Mouse (Mus musculus) T-cell, adult 2 months (primary cell): Measurements from ENCODE around the gene Hps4.
"Not testable (repeated sequence)": the region's sequence is repeated elsewhere in the genome, so short reads cannot be mapped to it uniquely, and the experiment has no call there.

Source experiments
- DNase-seq: peaks from one replicate; pipeline ENCODE4 v3.0.0; 2022; ENCODE audit warnings: low spot score

The Hps4 gene

DNA sequence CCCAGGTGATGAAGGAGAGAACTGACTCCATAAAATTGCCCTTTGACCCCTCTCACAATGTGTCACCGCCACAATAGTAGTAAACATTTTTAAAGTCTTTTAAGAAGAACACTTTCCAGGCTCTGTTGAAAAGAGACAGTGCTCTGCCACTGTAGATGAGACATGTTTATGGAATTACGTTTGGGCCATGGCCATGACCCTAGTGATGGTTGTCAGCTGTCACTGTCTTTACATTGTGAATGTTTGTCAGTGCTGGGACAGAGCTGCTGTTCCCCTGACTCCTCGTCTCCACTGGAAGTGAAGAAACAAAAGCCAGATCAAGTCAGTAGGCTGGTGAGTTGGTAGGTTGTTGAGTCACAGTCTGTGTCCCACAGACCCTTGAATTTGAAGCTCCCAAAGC is 59.6 kb downstream of the Hps4 start:
- DNase-seq = no peak

DNA sequence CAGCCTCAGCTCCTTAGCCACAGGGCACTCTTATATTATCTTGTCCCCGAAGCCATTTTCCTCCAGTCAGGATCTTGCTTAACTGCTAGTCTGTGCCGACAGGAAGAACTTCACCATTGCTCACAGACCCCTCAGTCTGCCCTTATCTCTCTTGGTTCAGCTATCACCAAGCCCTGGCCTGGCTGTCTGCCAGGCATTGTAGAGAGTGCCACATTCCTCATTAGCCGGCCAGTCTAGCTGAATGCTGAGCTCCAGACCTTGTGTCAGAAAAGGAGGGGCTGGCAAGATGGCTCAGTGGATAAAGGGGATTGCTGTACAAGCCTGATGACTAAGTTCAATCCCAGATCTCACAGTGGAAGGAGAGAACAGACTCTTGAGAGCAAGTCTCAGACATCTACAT is 63.1 kb downstream of the Hps4 start:
- no peak for DNase-seq

DNA sequence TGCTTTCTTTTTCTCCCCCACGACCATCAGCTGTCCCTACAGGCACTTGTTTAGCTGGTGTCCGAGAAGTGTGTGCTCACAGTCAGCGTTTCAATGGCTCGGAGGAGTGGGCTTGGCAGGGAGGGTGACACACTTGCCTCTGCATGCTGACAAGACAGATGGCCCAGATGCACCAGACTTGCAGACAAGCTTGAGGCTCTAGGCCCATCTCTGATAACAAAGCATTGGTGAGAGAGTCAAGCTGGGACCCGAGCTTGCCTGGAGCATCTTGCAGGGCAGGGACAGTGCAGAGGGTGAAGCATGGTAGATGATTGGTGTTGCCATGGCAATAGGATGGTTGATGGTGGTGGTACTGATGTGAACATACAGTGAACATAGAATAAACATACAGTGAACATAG is 66.4 kb downstream of the Hps4 start:
- no peak for DNase-seq

DNA sequence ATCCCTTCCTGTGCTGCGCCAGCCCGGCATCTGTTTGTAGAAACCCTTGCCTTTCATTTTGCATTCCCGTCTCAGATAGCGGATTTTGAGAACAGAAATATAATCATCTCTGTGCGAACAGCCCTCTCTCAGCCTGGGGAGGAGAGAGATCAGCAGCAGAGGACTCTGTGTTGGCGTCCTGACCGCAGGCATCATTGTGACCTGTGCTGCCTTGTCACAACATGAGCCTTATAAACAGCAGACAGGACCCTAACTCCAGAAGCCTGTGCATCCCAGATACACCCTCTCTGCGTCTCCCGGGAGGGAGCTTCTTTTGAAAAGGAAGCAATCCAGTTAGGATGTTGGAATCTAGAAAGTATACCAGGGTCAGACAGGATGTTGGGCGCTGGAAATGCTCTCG is 68.2 kb downstream of the Hps4 start:
- no peak for DNase-seq

- DNase-seq = no peak
Measured at GRCm38 (mm10) chr5:112411514-112412335, 68.8 kb downstream of the Hps4 start.

- DNase-seq = not testable (repeated sequence)
Measured at GRCm38 (mm10) chr5:112412781-112413180, 69.9 kb downstream of the Hps4 start.

DNA sequence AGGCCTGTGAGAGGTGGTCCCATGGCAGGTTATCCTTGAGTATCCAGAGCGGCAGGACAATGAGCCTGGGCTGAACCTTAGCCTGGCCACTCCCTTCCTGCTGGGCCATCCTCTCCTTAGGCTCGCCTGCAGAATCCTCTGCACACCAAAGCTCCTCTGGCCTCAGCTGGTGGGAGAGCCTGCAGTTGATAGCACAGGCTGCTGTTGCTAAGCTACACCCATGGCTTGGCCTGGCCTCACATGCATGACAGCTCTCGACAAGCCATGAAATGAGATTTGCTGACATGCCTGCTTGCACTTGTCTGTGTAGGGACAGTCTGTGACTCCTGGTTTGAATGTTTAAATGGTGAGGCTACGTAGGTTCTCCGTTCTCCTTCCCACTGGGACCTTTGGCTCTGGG is 73.8 kb downstream of the Hps4 start:
- DNase-seq = no peak

DNA sequence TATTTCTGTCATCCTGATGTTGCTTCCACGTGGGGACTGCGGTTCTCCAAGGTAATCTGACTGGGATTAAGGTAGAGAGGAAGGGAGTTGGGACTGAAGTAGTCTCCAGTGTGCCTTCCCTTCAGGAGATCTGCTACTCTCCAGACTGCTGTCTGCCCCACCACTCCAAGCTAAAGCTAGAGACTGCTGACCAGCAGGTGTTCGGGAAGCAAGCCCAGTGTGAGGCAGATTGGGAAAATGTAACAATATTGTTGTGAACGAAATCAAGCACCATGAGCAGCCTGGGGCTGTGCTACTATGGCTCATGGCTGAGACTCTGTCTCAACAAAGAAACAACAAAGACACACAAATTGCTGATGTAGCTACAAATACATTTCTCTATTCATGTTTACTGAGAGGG is 75.1 kb downstream of the Hps4 start:
- no peak for DNase-seq

DNA sequence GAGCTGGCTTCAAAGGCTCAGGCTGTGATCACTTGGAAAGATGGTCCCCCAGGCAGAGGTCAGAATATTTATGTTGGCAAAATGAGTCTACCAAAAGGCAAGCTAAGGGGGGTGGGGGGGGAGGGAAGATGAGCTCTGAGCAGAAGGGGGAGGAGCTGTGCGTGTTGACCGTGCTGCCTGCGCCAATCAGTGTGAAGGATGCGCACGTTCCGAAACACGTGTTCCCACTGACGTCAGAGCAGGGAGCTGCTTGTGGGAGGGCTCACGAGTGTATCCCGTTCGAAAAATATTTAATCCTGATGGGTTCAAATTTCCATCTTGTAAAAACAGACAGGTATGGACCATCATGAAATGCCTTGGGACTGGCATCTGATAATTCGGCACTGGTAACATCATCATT is 76.7 kb downstream of the Hps4 start:
- DNase-seq = no peak

GRCm38 (mm10) chr5:112426635-112427034 is 83.8 kb downstream of the Hps4 start:
- DNase-seq = no peak

- peak; percentile 40 for DNase-seq
Measured at GRCm38 (mm10) chr5:112427283-112427682, 84.4 kb downstream of the Hps4 start.
